Mouse (Mus musculus) heart, postnatal 0 days (tissue): ENCODE measurements around the gene Slf2.

Experiments used
- CTCF ChIP-seq: IDR thresholded peaks from 2 replicates; pipeline ENCODE4 v1.5.1; 2016; ENCODE audit warnings: antibody characterized with exemption, control low read depth, low read depth
- EP300 ChIP-seq: IDR thresholded peaks from 2 replicates; pipeline ENCODE4 v1.6.1; 2016; ENCODE audit warnings: antibody characterized with exemption, low read depth

DNA sequence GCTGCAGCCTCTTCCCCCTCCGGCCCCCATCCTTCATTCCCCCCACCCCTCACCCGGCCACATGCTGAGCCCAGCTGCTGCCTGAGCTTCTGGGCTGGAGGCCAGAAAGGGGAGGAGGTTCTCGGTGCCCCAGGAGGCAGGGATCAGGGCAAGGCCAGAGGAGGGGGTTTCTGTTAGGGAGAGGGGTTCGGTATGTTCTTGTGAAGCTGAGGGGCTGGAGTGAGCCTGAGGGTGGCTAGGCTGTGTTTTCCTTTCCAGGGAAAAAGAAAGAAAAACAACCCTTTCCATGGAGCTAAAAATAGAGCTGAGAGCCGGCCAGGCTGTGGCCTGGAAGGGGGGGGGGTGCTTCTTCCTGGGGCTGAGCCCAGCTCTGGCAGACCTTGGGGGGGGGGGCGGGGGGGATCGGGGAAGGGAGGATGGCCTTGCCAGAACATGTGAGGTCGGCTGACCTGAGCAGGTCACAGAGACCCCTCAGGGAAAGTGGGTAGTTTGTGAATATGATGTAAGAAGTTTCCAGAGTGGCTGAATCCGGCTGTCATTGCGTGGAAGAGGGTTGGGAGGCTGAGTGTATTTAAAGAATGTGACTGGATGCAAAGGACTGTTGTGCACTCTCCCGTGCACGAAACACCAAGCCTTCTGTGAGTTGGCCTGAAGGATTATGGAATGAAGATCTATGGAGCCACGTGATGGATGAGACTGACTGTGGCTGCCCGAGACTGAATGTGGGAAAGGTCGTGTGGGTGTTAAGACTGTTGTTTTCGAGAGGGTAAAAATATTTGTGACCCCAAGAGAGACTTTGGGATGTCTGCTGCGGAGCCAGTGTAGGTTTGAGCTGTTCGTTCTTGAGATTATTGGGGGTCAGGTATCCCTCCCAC, 85.6 kb downstream of the Slf2 start:
- TF ChIP-seq CTCF (no peak), EP300 (no peak)
